24 mouse cellular contexts compared by ENCODE assay signal in genomic region chr6:53271216-53271615, GRCm38 (mm10).
"Had no signal": no experiment of that assay in that cellular context is flagged by ENCODE, and none has a peak within 500 bp of the region (broad histone marks: within the 10 kb centered on the region; RNA-seq: fewer than 3 reads in every experiment).

No protein-coding gene starts in this region.

- DNase-seq: gastrocnemius, postnatal 14 days; gastrocnemius, postnatal 36 days; heart, adult 18-20 months; heart, postnatal 10 days; kidney, adult 11 months; kidney, adult 2 months; kidney, adult 9 months; kidney, postnatal 14 days; kidney, postnatal 36 days; layer of hippocampus, adult 9-11 months; layer of hippocampus, postnatal 36 days; left cerebral cortex, postnatal 4 days had no signal

- H3K4me2 ChIP-seq: heart, embryonic 12.5 days; hindbrain, embryonic 13.5 days; hindbrain, embryonic 15.5 days; kidney, embryonic 15.5 days; limb, embryonic 12.5 days; limb, embryonic 15.5 days; liver, embryonic 12.5 days had no signal

- H3K27ac ChIP-seq: heart, embryonic 10.5 days; hindbrain, embryonic 13.5 days; hindbrain, embryonic 15.5 days; hindbrain, postnatal 0 days; kidney, embryonic 15.5 days; kidney, postnatal 0 days; limb, embryonic 12.5 days; limb, embryonic 15.5 days; liver, embryonic 12.5 days; liver, embryonic 14.5 days had no signal

- H3K9me3 ChIP-seq: heart, embryonic 10.5 days; heart, embryonic 12.5 days; hindbrain, embryonic 13.5 days; hindbrain, embryonic 15.5 days; kidney, embryonic 15.5 days; limb, embryonic 12.5 days; limb, embryonic 15.5 days; liver, embryonic 12.5 days had no signal

- H3K27me3 ChIP-seq: heart, embryonic 12.5 days; limb, embryonic 12.5 days; limb, embryonic 15.5 days had no signal

- ATAC-seq: hindbrain, postnatal 0 days; intestine, embryonic 16.5 days; liver, embryonic 12.5 days had no signal

- H3K4me1 ChIP-seq: liver, embryonic 12.5 days had no signal

- H3K4me3 ChIP-seq: heart, embryonic 10.5 days; heart, embryonic 12.5 days; hindbrain, embryonic 13.5 days; hindbrain, embryonic 15.5 days; kidney, embryonic 15.5 days; limb, embryonic 12.5 days; limb, embryonic 15.5 days; liver, embryonic 12.5 days had no signal

- H3K9ac ChIP-seq: heart, embryonic 12.5 days; hindbrain, embryonic 13.5 days; hindbrain, embryonic 15.5 days; kidney, embryonic 15.5 days; limb, embryonic 12.5 days; limb, embryonic 15.5 days; liver, embryonic 12.5 days; liver, embryonic 14.5 days had no signal

- H3K36me3 ChIP-seq: heart, embryonic 10.5 days; heart, embryonic 12.5 days; hindbrain, embryonic 13.5 days; hindbrain, embryonic 15.5 days; kidney, embryonic 15.5 days; limb, embryonic 12.5 days; limb, embryonic 15.5 days; liver, embryonic 12.5 days had no signal
